Mouse (Mus musculus) thymus, postnatal 4 days (tissue): ENCODE results near the gene Cts7.

Experiments used
- DNase-seq: peaks from one replicate; pipeline ENCODE4 v3.0.0; 2021

Cts7 gene

DNA sequence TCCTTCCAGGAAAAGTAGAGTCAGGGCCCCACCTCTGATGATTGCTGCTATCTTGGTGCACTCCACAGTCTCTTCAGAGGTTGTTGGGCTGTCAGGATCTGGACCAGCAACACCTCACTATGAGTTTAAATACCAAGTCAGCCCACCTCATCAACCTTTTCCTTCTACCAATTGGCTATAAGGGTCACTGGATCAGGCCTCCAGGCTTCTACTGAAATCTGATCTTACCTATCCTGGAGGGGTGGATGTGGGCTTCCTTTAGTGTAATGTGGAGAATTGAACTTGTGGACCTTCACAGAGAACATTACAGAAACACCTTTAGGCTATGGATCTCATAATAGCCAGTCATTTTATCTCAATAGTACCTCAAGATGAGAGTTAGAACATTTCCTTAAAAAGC is at the start of gene Cts7:
Gene Cts7 (minus strand): TSS at position 101 of the 400 bp plus-strand sequence.
- DNase-seq = no peak
